Mouse (Mus musculus): ENCODE measurements around the gene Gpr89. TPM values are rescaled to one million over a fixed set of nuclear protein-coding genes. Genes with fewer than 3 reads are reported as not detected.

Gpr89 gene
- total RNA-seq, 2 experiments from 2014 or later: 44.6 to 48.8 TPM

GRCm38 (mm10) chr3:96828984-96829383 is 76.2 kb downstream of the Gpr89 start, which contains the start of the genes Pdzk1 and Cd160:
Gene Pdzk1, plus strand, starts transcription at chr3:96829284.
Gene Cd160, minus strand, starts transcription at chr3:96829351.
- no peak for DNase-seq (ENCODE audit: low spot score in 2 of 2)
- intact Hi-C loops (cut with DNase I): no loop called here

- intact Hi-C loops (cut with DNase I): no loop called here
- no peak for DNase-seq (ENCODE audit: low spot score in 2 of 2)
Measured at GRCm38 (mm10) chr3:96828308-96828864, 76.8 kb downstream of the Gpr89 start.

DNA sequence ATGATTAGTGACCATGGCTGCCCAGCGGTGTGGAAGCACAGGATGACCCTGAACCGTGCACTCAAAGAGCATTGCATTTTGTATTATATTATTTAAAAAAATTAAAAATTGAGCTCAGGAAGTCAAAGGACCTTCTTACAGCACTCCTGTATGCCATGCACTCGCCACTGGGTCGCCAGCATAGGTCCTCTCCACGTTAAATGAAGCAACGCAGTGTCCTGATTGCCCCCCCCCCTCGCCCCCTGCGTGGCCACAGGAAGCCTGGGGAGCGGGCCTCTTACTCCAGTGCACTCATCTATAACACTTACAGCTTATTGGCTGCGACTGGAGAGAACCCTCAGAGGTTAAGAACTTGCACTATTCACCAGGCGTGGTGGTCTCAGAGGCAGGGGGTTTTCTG is 79.9 kb downstream of the Gpr89 start:
- no peak for DNase-seq (ENCODE audit: low spot score in 2 of 2)
- intact Hi-C loops (cut with DNase I): no loop called here

DNA sequence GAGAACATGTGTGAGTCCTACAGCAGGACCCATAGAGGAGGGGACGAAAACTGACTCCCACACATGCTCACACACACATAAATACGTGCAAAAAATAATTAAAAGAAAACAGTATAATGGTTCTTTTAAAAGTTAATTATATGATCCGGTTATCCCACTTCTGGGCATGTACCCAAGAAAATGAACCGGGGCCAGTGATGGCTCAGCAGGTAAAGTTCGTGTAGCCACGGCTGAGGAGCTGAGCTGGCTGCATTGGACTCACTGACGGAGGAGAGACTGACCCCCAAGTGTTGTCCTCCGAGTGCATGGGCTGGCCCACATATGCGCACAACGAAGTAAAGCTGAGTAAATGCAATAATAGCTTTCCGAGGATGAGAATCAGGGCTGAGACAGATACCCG is 80.5 kb downstream of the Gpr89 start:
- no peak for DNase-seq (ENCODE audit: low spot score in 2 of 2)
- intact Hi-C loops (cut with DNase I): no loop called here

DNA sequence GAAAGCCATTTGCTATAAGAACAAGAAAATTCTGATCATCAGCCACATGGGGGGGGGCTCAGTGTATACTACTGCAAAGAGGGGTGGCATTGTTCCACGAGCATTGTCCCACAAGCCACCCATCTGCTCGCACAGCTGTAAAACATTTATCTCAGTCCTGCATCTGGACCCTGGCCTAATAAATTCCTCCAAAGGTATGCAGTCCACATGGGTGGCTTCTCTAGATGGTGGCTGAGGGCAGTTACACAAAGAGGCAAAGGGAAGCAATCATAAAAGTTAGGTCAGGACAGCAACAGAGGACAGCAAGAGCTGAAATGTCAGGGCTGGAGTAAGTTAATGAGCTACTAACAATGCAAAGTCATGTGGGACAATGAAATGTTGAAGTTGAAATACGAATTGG is 81.4 kb downstream of the Gpr89 start:
- no peak for DNase-seq (ENCODE audit: low spot score in 2 of 2)
- intact Hi-C loops (cut with DNase I): no loop called here

- intact Hi-C loops (cut with DNase I): no loop called here
- DNase-seq (ENCODE audit: low spot score in 2 of 2): no peak
Measured at GRCm38 (mm10) chr3:96821581-96821980, 83.6 kb downstream of the Gpr89 start.

- intact Hi-C loops (cut with DNase I): no loop called here
- DNase-seq (ENCODE audit: low spot score in 2 of 2): no peak
Measured at GRCm38 (mm10) chr3:96820116-96820915, 84.8 kb downstream of the Gpr89 start.

Other genes starting within 250 kb of the Gpr89 start
- gene Ankrd35, start 235.2 kb downstream of the Gpr89 start, total RNA-seq (2021): 1 to 10 TPM; 7.5 to 8.1 TPM
- 10 to 100 TPM; 23.9 to 24.3 TPM for gene Pias3, start 209.0 kb downstream of the Gpr89 start, total RNA-seq (2021)
- gene Nudt17, start 196.8 kb downstream of the Gpr89 start, total RNA-seq (2021): 1 to 10 TPM; 9.0 to 9.8 TPM
- gene Polr3c, start 177.7 kb downstream of the Gpr89 start, total RNA-seq (2021): 10 to 100 TPM; 24.1 to 28.0 TPM
- gene Rnf115, start 177.7 kb downstream of the Gpr89 start, total RNA-seq (2021): 10 to 100 TPM; 66.4 to 66.7 TPM
- under 1 TPM; 0.15 to 0.34 TPM for gene Pdzk1, start 76.1 kb downstream of the Gpr89 start, total RNA-seq (2021)
- gene Cd160, start 76.0 kb downstream of the Gpr89 start, total RNA-seq (2021): not detected
- 1 to 10 TPM in 1 of 2 experiments, under 1 TPM in 1; 0.84 to 2.0 TPM for gene Gja5, start 653 bp downstream of the Gpr89 start, total RNA-seq (2021)
- gene Gja8, start 20.7 kb upstream of the Gpr89 start, total RNA-seq (2021): not detected

Data from left cerebral cortex, postnatal 36 days (tissue).